ENCODE assay signal across 21 mouse cellular contexts in genomic region chr9:61489147-61489546, GRCm38 (mm10).
"Had no signal": no experiment of that assay in that cellular context is flagged by ENCODE, and none has a peak within 500 bp of the region (broad histone marks: within the 10 kb centered on the region; RNA-seq: fewer than 3 reads in every experiment).

No protein-coding gene starts in this region.

- ATAC-seq: inflammation-experienced regulatory T-cells, adult 6 months; intestine, embryonic 16.5 days; liver, postnatal 0 days; lung, postnatal 0 days had no signal

- H3K9me3 ChIP-seq: limb, embryonic 12.5 days; limb, embryonic 15.5 days; neural tube, embryonic 13.5 days had no signal

- H3K4me3 ChIP-seq: limb, embryonic 12.5 days; limb, embryonic 15.5 days; myocyte; neural tube, embryonic 13.5 days had no signal

- DNase-seq: kidney, adult 18-20 months; kidney, adult 9 months; kidney, postnatal 14 days; kidney, postnatal 4 days; left cerebral cortex, postnatal 4 days; liver, postnatal 0 days; lung, embryonic 14.5 days; lung, postnatal 4 days; right cerebral cortex, adult 18-20 months; right cerebral cortex, postnatal 14 days; right cerebral cortex, postnatal 4 days; thymus, postnatal 25 days had no signal

- H3K4me1 ChIP-seq: limb, embryonic 12.5 days had no signal

- H3K36me3 ChIP-seq: limb, embryonic 12.5 days; limb, embryonic 15.5 days; neural tube, embryonic 13.5 days had no signal

- H3K27ac ChIP-seq: limb, embryonic 12.5 days; limb, embryonic 15.5 days; liver, embryonic 14.5 days; neural tube, embryonic 13.5 days had no signal

- H3K9ac ChIP-seq: limb, embryonic 12.5 days; limb, embryonic 15.5 days; liver, embryonic 14.5 days; liver, postnatal 0 days; lung, embryonic 14.5 days; neural tube, embryonic 13.5 days had no signal

- H3K4me2 ChIP-seq: limb, embryonic 12.5 days; limb, embryonic 15.5 days; liver, embryonic 11.5 days; lung, embryonic 14.5 days; neural tube, embryonic 13.5 days had no signal
